9 mouse cellular contexts compared by ENCODE assay signal in genomic region chr1:134232326-134232725, GRCm38 (mm10). TPM values are rescaled to one million over a fixed set of nuclear protein-coding genes. Genes with fewer than 3 reads are reported as not detected.
DNase-seq lines count a peak whose midpoint lies in the region; ATAC-seq lines count a peak whose summit lies in the region.
"Had no signal": no experiment of that assay in that cellular context is flagged by ENCODE, and none has a peak within 500 bp of the region (broad histone marks: within the 10 kb centered on the region; RNA-seq: fewer than 3 reads in every experiment).

No protein-coding gene starts in this region.

- no peaks in the 10 kb centered on the region for H3K36me3 ChIP-seq in hindbrain, embryonic 16.5 days (ENCODE audit: control insufficient read depth, insufficient read depth, low read length)

- intact Hi-C loops in left cerebral cortex, postnatal 36 days (cut with DNase I): no loop called here

- no peaks in the 10 kb centered on the region for H3K9me3 ChIP-seq in hindbrain, embryonic 16.5 days (ENCODE audit: control insufficient read depth, low read length)

- no peaks in the 10 kb centered on the region for H3K27me3 ChIP-seq in hindbrain, embryonic 16.5 days (replicated peaks; ENCODE audit: control insufficient read depth, insufficient read depth, low read length)

- peak overlapping the region; percentile 70 for H3K27ac ChIP-seq in hindbrain, embryonic 16.5 days (ENCODE audit: low read depth, low read length)

- H3K4me2 ChIP-seq in hindbrain, embryonic 16.5 days (ENCODE audit: low read length): peak overlapping the region; percentile 94

- DNase-seq in cerebellum, adult 18-20 months: peak; percentile 49 to 64
- DNase-seq in cerebellum, postnatal 4 days (ENCODE audit: low spot score in 2 of 2): no peak
- peak; percentile 31 to 59 for DNase-seq in kidney, postnatal 4 days
- no peak for DNase-seq in kidney, adult 9 months
- DNase-seq in adrenal gland, postnatal 14 days: peak; percentile 51
- no peak for DNase-seq in thymus, postnatal 36 days
- DNase-seq in left cerebral cortex, postnatal 36 days (ENCODE audit: low spot score in 2 of 2): no peak
- DNase-seq: gastrocnemius, postnatal 25 days had no signal

- 51% methylated on average over 8 of the region's 8 CpGs for WGBS in hindbrain, embryonic 16.5 days

- ATAC-seq in hindbrain, embryonic 16.5 days: peak; percentile 5; the same call in 1 of the 2 replicates

- peak overlapping the region; percentile 54 for H3K4me3 ChIP-seq in hindbrain, embryonic 16.5 days (ENCODE audit: low read length)

- peak overlapping the region; percentile 43 for H3K9ac ChIP-seq in hindbrain, embryonic 16.5 days (ENCODE audit: low read depth, low read length)

- H3K4me1 ChIP-seq in hindbrain, embryonic 16.5 days (ENCODE audit: control insufficient read depth, insufficient read depth, low read depth, low read length): peaks cover 37% of the 10 kb centered on the region

RNA-seq across cellular contexts. Expression of gene Adora1, which starts 2.9 kb away (rescaled TPM):
- total RNA-seq in adrenal gland, postnatal 14 days (2021): 78.9 and 91.9 TPM in 2 replicates
- polyA plus RNA-seq in hindbrain, embryonic 16.5 days (2015; fragmentation: Nextera tagmentation; extraction: Ambion mirVana): 29.8 and 35.9 TPM in 2 replicates
- total RNA-seq in left cerebral cortex, postnatal 36 days (2021): 100 to 1,000 TPM; 175 to 206 TPM

RNA-seq across cellular contexts. Expression of gene Mybph, which starts 39.1 kb away (rescaled TPM):
- not detected in 2 replicates for total RNA-seq in adrenal gland, postnatal 14 days (2021)
- 0.09 and 3.2 TPM in 2 replicates for polyA plus RNA-seq in hindbrain, embryonic 16.5 days (2015; fragmentation: Nextera tagmentation; extraction: Ambion mirVana)
- under 1 TPM in 1 of 2 experiments, not detected in 1; 0.27 TPM for total RNA-seq in left cerebral cortex, postnatal 36 days (2021)

RNA-seq across cellular contexts. Expression of gene Chil1, which starts 50.4 kb away (rescaled TPM):
- total RNA-seq in adrenal gland, postnatal 14 days (2021): 1.1 and 1.2 TPM in 2 replicates
- 2.7 and 3.9 TPM in 2 replicates for polyA plus RNA-seq in hindbrain, embryonic 16.5 days (2015; fragmentation: Nextera tagmentation; extraction: Ambion mirVana)
- total RNA-seq in left cerebral cortex, postnatal 36 days (2021): 10 to 100 TPM; 12.0 to 12.4 TPM

RNA-seq across cellular contexts. Expression of gene Myog, which starts 57.5 kb away (rescaled TPM):
- not detected in 2 replicates for total RNA-seq in adrenal gland, postnatal 14 days (2021)
- 6.4 TPM in 1 of 2 replicates, not detected in the other for polyA plus RNA-seq in hindbrain, embryonic 16.5 days (2015; fragmentation: Nextera tagmentation; extraction: Ambion mirVana)
- not detected for total RNA-seq in left cerebral cortex, postnatal 36 days (2021)

Comparison
In these comparisons a context has a peak if more than half of its experiments do, and no peak if none do; other contexts are left out.
1. DNase-seq: peak in cerebellum, adult 18-20 months (2 of 2), kidney, postnatal 4 days (2 of 2) and adrenal gland, postnatal 14 days (single experiment); none in cerebellum, postnatal 4 days (0 of 2), kidney, adult 9 months (single experiment), thymus, postnatal 36 days (0 of 2) and left cerebral cortex, postnatal 36 days (0 of 2).